Mouse (Mus musculus): Measurements from ENCODE around the gene Ncln.
"Not testable (repeated sequence)": the region's sequence is repeated elsewhere in the genome, so short reads cannot be mapped to it uniquely, and the experiment has no call there.

Gene Ncln

GRCm38 (mm10) chr10:81463531-81463930 is 32.7 kb downstream of the Ncln start:
- in situ Hi-C loops (cut with MseI, MboI), result no loop called here

GRCm38 (mm10) chr10:81462917-81463316 is 33.3 kb downstream of the Ncln start:
- in situ Hi-C loops (cut with MseI, MboI), result no loop called here

GRCm38 (mm10) chr10:81462415-81462804 is 33.8 kb downstream of the Ncln start:
- in situ Hi-C loops (cut with MseI, MboI), result no loop called here

GRCm38 (mm10) chr10:81461673-81462414 is 34.3 kb downstream of the Ncln start:
- in situ Hi-C loops (cut with MseI, MboI), result no loop called here

- in situ Hi-C loops (cut with MseI, MboI), result no loop called here
Observed at GRCm38 (mm10) chr10:81460951-81461350, 35.2 kb downstream of the Ncln start.

- in situ Hi-C loops (cut with MseI, MboI), result no loop called here
Observed at GRCm38 (mm10) chr10:81460471-81460870, 35.7 kb downstream of the Ncln start.

GRCm38 (mm10) chr10:81459399-81459798 is 36.8 kb downstream of the Ncln start:
- in situ Hi-C loops (cut with MseI, MboI), result no loop called here

GRCm38 (mm10) chr10:81458267-81458666 is 37.9 kb downstream of the Ncln start:
- in situ Hi-C loops (cut with MseI, MboI), result no loop called here

GRCm38 (mm10) chr10:81457624-81458023 is 38.6 kb downstream of the Ncln start:
- in situ Hi-C loops (cut with MseI, MboI), result no loop called here

- in situ Hi-C loops (cut with MseI, MboI), result no loop called here
Observed at GRCm38 (mm10) chr10:81456983-81457563, 39.1 kb downstream of the Ncln start.

- in situ Hi-C loops (cut with MseI, MboI), result no loop called here
Observed at GRCm38 (mm10) chr10:81455181-81455895, 40.9 kb downstream of the Ncln start, which contains the start of gene Nfic. Nfic (minus strand) TSS chr10:81455635.

GRCm38 (mm10) chr10:81454106-81454505 is 42.1 kb downstream of the Ncln start:
- in situ Hi-C loops (cut with MseI, MboI), result loop anchor here (5.0 kb wide), 1 partner anchor 62 kb away; the partner anchor contains the start of gene Smim24 (in 2 of the 2)

GRCm38 (mm10) chr10:81452947-81453288 is 43.3 kb downstream of the Ncln start:
- in situ Hi-C loops (cut with MseI, MboI), result loop anchor here (5.0 kb wide), 1 partner anchor 61 kb away; the partner anchor contains the start of gene Smim24 (in 2 of the 2)

GRCm38 (mm10) chr10:81452237-81452946 is 43.8 kb downstream of the Ncln start:
- in situ Hi-C loops (cut with MseI, MboI), result loop anchor here (5.0 kb wide), 1 partner anchor 60 kb away; the partner anchor contains the start of gene Smim24 (in 2 of the 2)

GRCm38 (mm10) chr10:81451365-81451745 is 44.8 kb downstream of the Ncln start:
- in situ Hi-C loops (cut with MseI, MboI), result loop anchor here (5.0 kb wide), 1 partner anchor 59 kb away; the partner anchor contains the start of gene Smim24 (in 2 of the 2)

- in situ Hi-C loops (cut with MseI, MboI), result loop anchor here (5.0 kb wide), 1 partner anchor 59 kb away; the partner anchor contains the start of gene Smim24 (in 2 of the 2)
Observed at GRCm38 (mm10) chr10:81450641-81451364, 45.4 kb downstream of the Ncln start.

- in situ Hi-C loops (cut with MseI, MboI), result loop anchor here (5.0 kb wide), 1 partner anchor 58 kb away; the partner anchor contains the start of gene Smim24 (in 2 of the 2)
Observed at GRCm38 (mm10) chr10:81450140-81450539, 46.1 kb downstream of the Ncln start.

- in situ Hi-C loops (cut with MseI, MboI), result not testable (repeated sequence)
Observed at GRCm38 (mm10) chr10:81445516-81445915, 50.7 kb downstream of the Ncln start.

GRCm38 (mm10) chr10:81441019-81441418 is 55.2 kb downstream of the Ncln start:
- in situ Hi-C loops (cut with MseI, MboI), result no loop called here

Measured in mouse trophoblast stem cell (cell line).